Mouse (Mus musculus) embryonic facial prominence, embryonic 13.5 days (tissue): Measurements from ENCODE around the gene Kcnk16. TPM values are rescaled to one million over a fixed set of nuclear protein-coding genes. Genes with fewer than 3 reads are reported as not detected.

ENCODE experiments used
- ATAC-seq: fragments of 200-750 bp; cut with Nextera tagmentation; 2 replicates; pipeline ENCODE4 v1.8.0; 2017; ENCODE audit warnings: low read depth; ENCODE audit not compliant: insufficient number of reproducible peaks, insufficient read depth, low FRiP score, low TSS enrichment
- H3K27ac ChIP-seq: fragments of 300-500 bp; sonication (generic); 2 replicates; pipeline ENCODE4 v1.5.1; 2015; ENCODE audit warnings: moderate library complexity, mild to moderate bottlenecking, inconsistent platforms
- H3K27me3 ChIP-seq: fragments of 300-500 bp; sonication (generic); 2 replicates; pipeline ENCODE4 v1.6.1; 2015; ENCODE audit warnings: mild to moderate bottlenecking, inconsistent platforms
- H3K36me3 ChIP-seq: fragments of 300-500 bp; sonication (generic); 2 replicates; pipeline ENCODE4 v1.6.1; 2015; ENCODE audit warnings: mild to moderate bottlenecking, inconsistent platforms
- H3K4me1 ChIP-seq: fragments of 300-500 bp; sonication (generic); 2 replicates; pipeline ENCODE4 v1.6.1; 2015; ENCODE audit warnings: inconsistent platforms
- H3K4me2 ChIP-seq: fragments of 300-500 bp; sonication (generic); 2 replicates; pipeline ENCODE4 v1.6.1; 2015; ENCODE audit warnings: moderate library complexity, mild to moderate bottlenecking, inconsistent platforms
- H3K4me3 ChIP-seq: fragments of 300-500 bp; sonication (generic); 2 replicates; pipeline ENCODE4 v1.5.1; 2015; ENCODE audit warnings: mild to moderate bottlenecking, inconsistent platforms
- H3K9ac ChIP-seq: fragments of 300-500 bp; sonication (generic); 2 replicates; pipeline ENCODE4 v1.6.1; 2015; ENCODE audit warnings: mild to moderate bottlenecking, inconsistent platforms
- H3K9me3 ChIP-seq: fragments of 300-500 bp; sonication (generic); 2 replicates; pipeline ENCODE4 v1.6.1; 2016; ENCODE audit warnings: inconsistent platforms
- WGBS: fragments of 180-500 bp; shearing (Covaris S2); methylation state at CpG from one replicate; pipeline ENCODE4 v1.1.7; 2015; ENCODE audit warnings: mixed read lengths; 5-methylcytosine and 5-hydroxymethylcytosine counted together
- polyA plus RNA-seq: library from polyadenylated mRNA; unstranded; fragments of >200 nt; fragmentation: Nextera tagmentation; extraction: Ambion mirVana; gene quantifications from 2 replicates; pipeline ENCODE4 v1.2.1, GENCODE M21; 2015

The Kcnk16 gene
- polyA plus RNA-seq, 1 experiment from 2014 or later: not detected

GRCm38 (mm10) chr14:20228336-20228735 is 40.7 kb downstream of the Kcnk16 start:
- H3K27ac ChIP-seq: no peak overlapping the region
- no peaks in the 10 kb centered on the region for H3K36me3 ChIP-seq
- ATAC-seq: no peak
- no peak overlapping the region for H3K4me2 ChIP-seq
- H3K4me3 ChIP-seq: no peak overlapping the region
- H3K9ac ChIP-seq: no peak overlapping the region
- H3K4me1 ChIP-seq: no peaks in the 10 kb centered on the region
- H3K9me3 ChIP-seq: no peaks in the 10 kb centered on the region
- no peaks in the 10 kb centered on the region for H3K27me3 ChIP-seq
- 62% methylated on average over 4 of the region's 4 CpGs for WGBS

GRCm38 (mm10) chr14:20226982-20227381 is 42.0 kb downstream of the Kcnk16 start:
- 55% methylated on average over 2 of the region's 2 CpGs for WGBS
- Histone ChIP-seq H3K9ac (no peak overlapping the region), H3K4me1 (no peaks in the 10 kb centered on the region), H3K4me2 (no peak overlapping the region), H3K4me3 (no peak overlapping the region), H3K27ac (no peak overlapping the region), H3K36me3 (no peaks in the 10 kb centered on the region), H3K27me3 (no peaks in the 10 kb centered on the region), H3K9me3 (no peaks in the 10 kb centered on the region)
- no peak for ATAC-seq

- no peaks in the 10 kb centered on the region for H3K4me1 ChIP-seq
- no peak overlapping the region for H3K4me2 ChIP-seq
- H3K9ac ChIP-seq: no peak overlapping the region
- no peaks in the 10 kb centered on the region for H3K9me3 ChIP-seq
- no peaks in the 10 kb centered on the region for H3K36me3 ChIP-seq
- no peak overlapping the region for H3K27ac ChIP-seq
- ATAC-seq: no peak
- no peaks in the 10 kb centered on the region for H3K27me3 ChIP-seq
- 50% methylated on average over 7 of the region's 7 CpGs for WGBS
- H3K4me3 ChIP-seq: no peak overlapping the region
Measured at GRCm38 (mm10) chr14:20226488-20226887, 42.5 kb downstream of the Kcnk16 start.

GRCm38 (mm10) chr14:20225525-20225924 is 43.5 kb downstream of the Kcnk16 start:
- H3K9ac ChIP-seq: no peak overlapping the region
- H3K4me2 ChIP-seq: no peak overlapping the region
- H3K9me3 ChIP-seq: no peaks in the 10 kb centered on the region
- no peak for ATAC-seq
- H3K4me1 ChIP-seq: no peaks in the 10 kb centered on the region
- no peaks in the 10 kb centered on the region for H3K36me3 ChIP-seq
- H3K27me3 ChIP-seq: no peaks in the 10 kb centered on the region
- no peak overlapping the region for H3K4me3 ChIP-seq
- no peak overlapping the region for H3K27ac ChIP-seq
- 46% methylated on average over 4 of the region's 4 CpGs for WGBS

GRCm38 (mm10) chr14:20224576-20225218 is 44.3 kb downstream of the Kcnk16 start:
- Histone ChIP-seq H3K4me1 (no peaks in the 10 kb centered on the region), H3K36me3 (no peaks in the 10 kb centered on the region), H3K27ac (no peak overlapping the region), H3K9ac (no peak overlapping the region), H3K4me2 (no peak overlapping the region), H3K9me3 (no peaks in the 10 kb centered on the region), H3K4me3 (no peak overlapping the region), H3K27me3 (no peaks in the 10 kb centered on the region)
- WGBS: 73% methylated on average over 10 of the region's 10 CpGs
- no peak for ATAC-seq

- no peak overlapping the region for H3K9ac ChIP-seq
- H3K4me3 ChIP-seq: no peak overlapping the region
- no peaks in the 10 kb centered on the region for H3K36me3 ChIP-seq
- H3K4me2 ChIP-seq: no peak overlapping the region
- H3K4me1 ChIP-seq: no peaks in the 10 kb centered on the region
- no peak overlapping the region for H3K27ac ChIP-seq
- ATAC-seq: no peak
- WGBS: 46% methylated on average over 4 of the region's 4 CpGs
- no peaks in the 10 kb centered on the region for H3K9me3 ChIP-seq
- H3K27me3 ChIP-seq: no peaks in the 10 kb centered on the region
Measured at GRCm38 (mm10) chr14:20224163-20224562, 44.8 kb downstream of the Kcnk16 start.

GRCm38 (mm10) chr14:20223253-20223652 is 45.7 kb downstream of the Kcnk16 start:
- H3K4me2 ChIP-seq: no peak overlapping the region
- H3K4me1 ChIP-seq: no peaks in the 10 kb centered on the region
- no peak overlapping the region for H3K9ac ChIP-seq
- H3K27me3 ChIP-seq: no peaks in the 10 kb centered on the region
- no peaks in the 10 kb centered on the region for H3K9me3 ChIP-seq
- H3K27ac ChIP-seq: no peak overlapping the region
- no peak overlapping the region for H3K4me3 ChIP-seq
- no peaks in the 10 kb centered on the region for H3K36me3 ChIP-seq
- 87% methylated on average over 5 of the region's 5 CpGs for WGBS
- no peak for ATAC-seq

GRCm38 (mm10) chr14:20221083-20221482 is 47.9 kb downstream of the Kcnk16 start:
- no peak for ATAC-seq
- Histone ChIP-seq H3K27ac (no peak overlapping the region), H3K4me3 (no peak overlapping the region), H3K4me1 (no peaks in the 10 kb centered on the region), H3K27me3 (no peaks in the 10 kb centered on the region), H3K36me3 (no peaks in the 10 kb centered on the region), H3K9me3 (no peaks in the 10 kb centered on the region), H3K4me2 (no peak overlapping the region), H3K9ac (no peak overlapping the region)
- WGBS: 27% methylated on average over 7 of the region's 7 CpGs

GRCm38 (mm10) chr14:20219849-20220248 is 49.1 kb downstream of the Kcnk16 start:
- Histone ChIP-seq H3K9ac (no peak overlapping the region), H3K4me1 (no peaks in the 10 kb centered on the region), H3K4me2 (no peak overlapping the region), H3K27me3 (no peaks in the 10 kb centered on the region), H3K9me3 (no peaks in the 10 kb centered on the region), H3K27ac (no peak overlapping the region), H3K4me3 (no peak overlapping the region), H3K36me3 (no peaks in the 10 kb centered on the region)
- no peak for ATAC-seq
- 79% methylated on average over 1 of the region's 1 CpGs for WGBS

- no peak overlapping the region for H3K4me2 ChIP-seq
- H3K9me3 ChIP-seq: no peaks in the 10 kb centered on the region
- H3K27ac ChIP-seq: no peak overlapping the region
- H3K4me1 ChIP-seq: no peaks in the 10 kb centered on the region
- 35% methylated on average over 3 of the region's 3 CpGs for WGBS
- H3K36me3 ChIP-seq: no peaks in the 10 kb centered on the region
- H3K27me3 ChIP-seq: no peaks in the 10 kb centered on the region
- no peak overlapping the region for H3K4me3 ChIP-seq
- ATAC-seq: no peak
- H3K9ac ChIP-seq: no peak overlapping the region
Measured at GRCm38 (mm10) chr14:20217299-20217864, 51.6 kb downstream of the Kcnk16 start.

- ATAC-seq: no peak
- Histone ChIP-seq H3K4me1 (no peaks in the 10 kb centered on the region), H3K4me2 (no peak overlapping the region), H3K9ac (no peak overlapping the region), H3K36me3 (no peaks in the 10 kb centered on the region), H3K27ac (no peak overlapping the region), H3K4me3 (no peak overlapping the region), H3K27me3 (no peaks in the 10 kb centered on the region), H3K9me3 (no peaks in the 10 kb centered on the region)
- 82% methylated on average over 7 of the region's 7 CpGs for WGBS
Measured at GRCm38 (mm10) chr14:20216561-20217298, 52.3 kb downstream of the Kcnk16 start.

GRCm38 (mm10) chr14:20215826-20216225 is 53.2 kb downstream of the Kcnk16 start:
- Histone ChIP-seq H3K4me2 (no peak overlapping the region), H3K9ac (no peak overlapping the region), H3K4me3 (no peak overlapping the region), H3K4me1 (no peaks in the 10 kb centered on the region), H3K36me3 (no peaks in the 10 kb centered on the region), H3K27me3 (no peaks in the 10 kb centered on the region), H3K27ac (no peak overlapping the region), H3K9me3 (no peaks in the 10 kb centered on the region)
- ATAC-seq: no peak
- 63% methylated on average over 5 of the region's 5 CpGs for WGBS
